Comparison of ENCODE assay signal across 19 mouse cellular contexts in the genomic region with DNA sequence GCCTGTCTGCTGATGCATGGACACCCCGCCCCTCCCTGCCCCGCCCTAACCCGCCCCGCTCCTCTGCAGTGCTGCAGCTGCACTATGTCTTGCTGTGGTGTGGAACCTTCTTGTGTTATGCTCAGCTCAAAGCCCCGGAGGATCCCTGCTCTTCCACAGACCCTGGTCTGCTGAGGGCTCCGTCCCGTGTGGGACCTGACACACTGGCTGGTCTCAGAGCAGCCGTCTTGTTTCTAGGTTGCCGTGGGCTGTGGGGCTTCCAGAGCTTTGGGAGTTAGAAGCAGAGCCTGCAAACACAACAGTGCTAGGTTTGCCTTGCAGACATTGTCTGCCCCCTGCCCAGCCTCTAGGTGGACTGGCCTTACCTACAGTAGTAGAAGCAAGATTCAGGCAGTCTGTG.
"Had no signal": no experiment of that assay in that cellular context is flagged by ENCODE, and none has a peak within 500 bp of the region (broad histone marks: within the 10 kb centered on the region; RNA-seq: fewer than 3 reads in every experiment).

No protein-coding gene starts in this region.

- DNase-seq: kidney, adult 2 months; kidney, postnatal 25 days; layer of hippocampus, adult 9-11 months; liver, postnatal 0 days; lung, embryonic 14.5 days; retina, postnatal 1 day; thymus, adult 2 months; thymus, postnatal 14 days; thymus, postnatal 4 days had no signal

- H3K9me3 ChIP-seq: limb, embryonic 10.5 days; limb, embryonic 13.5 days; midbrain, embryonic 12.5 days; midbrain, embryonic 15.5 days; neural tube, embryonic 13.5 days had no signal

- H3K4me3 ChIP-seq: layer of hippocampus, adult 2 months; limb, embryonic 10.5 days; limb, embryonic 13.5 days; midbrain, embryonic 12.5 days; midbrain, embryonic 15.5 days; neural tube, embryonic 13.5 days had no signal

- ATAC-seq: liver, postnatal 0 days; lung, postnatal 0 days; midbrain, embryonic 15.5 days had no signal

- H3K36me3 ChIP-seq: limb, embryonic 13.5 days had no signal

- H3K4me2 ChIP-seq: limb, embryonic 13.5 days; lung, embryonic 14.5 days; midbrain, embryonic 12.5 days; midbrain, embryonic 15.5 days; neural tube, embryonic 13.5 days had no signal

- H3K27ac ChIP-seq: kidney, postnatal 0 days; layer of hippocampus, adult 2 months; limb, embryonic 10.5 days; limb, embryonic 13.5 days; liver, embryonic 14.5 days; macrophage; midbrain, embryonic 12.5 days; midbrain, embryonic 15.5 days; neural tube, embryonic 13.5 days had no signal

- H3K27me3 ChIP-seq: limb, embryonic 13.5 days; midbrain, embryonic 12.5 days; midbrain, embryonic 15.5 days; neural tube, embryonic 13.5 days had no signal

- H3K9ac ChIP-seq: limb, embryonic 13.5 days; liver, embryonic 14.5 days; liver, postnatal 0 days; lung, embryonic 14.5 days; midbrain, embryonic 12.5 days; midbrain, embryonic 15.5 days; neural tube, embryonic 13.5 days had no signal
